8 mouse cellular contexts compared by ENCODE assay signal in the genomic region with DNA sequence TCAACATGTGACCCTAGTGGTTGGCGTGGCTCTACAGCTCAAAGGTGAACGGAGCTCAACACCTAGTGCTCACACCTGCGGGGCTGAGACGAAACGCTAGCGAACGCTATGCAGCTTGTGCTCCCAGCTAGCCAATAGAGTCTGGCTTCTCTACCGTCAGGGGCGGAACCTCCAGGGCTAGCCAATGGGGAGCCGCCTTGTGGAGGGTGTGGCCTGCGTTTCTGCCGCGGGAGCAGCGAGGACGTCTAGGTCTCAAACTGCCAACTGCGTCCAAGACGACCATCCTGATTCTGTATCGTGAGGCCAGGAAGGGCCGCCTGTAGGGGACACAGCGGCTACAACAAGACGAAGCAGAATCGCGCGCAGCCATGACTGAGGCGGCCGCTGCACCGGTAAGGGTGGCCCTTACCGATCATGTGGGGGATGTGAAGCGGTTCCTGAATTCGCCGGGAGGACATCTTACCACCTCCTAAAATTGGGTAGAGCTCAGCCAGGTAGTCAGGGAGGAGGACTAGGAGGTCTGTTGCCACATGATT. TPM values are rescaled to one million over a fixed set of nuclear protein-coding genes. Genes with fewer than 3 reads are reported as not detected.
DNase-seq lines count a peak whose midpoint lies in the region; ATAC-seq and TF ChIP-seq lines count a peak whose summit lies in the region.

A gene (plus strand): TSS at position 200 of the 536 bp plus-strand sequence.

- DNase-seq in 3T3-L1 (ENCODE audit: low read depth, low spot score) = peak; percentile 94
- DNase-seq in adrenal gland, postnatal 4 days (ENCODE audit: low spot score in 2 of 2) = peak; percentile 80 to 87
- DNase-seq in embryonic facial prominence, embryonic 14.5 days (ENCODE audit: low spot score) = peak; percentile 97
- peak; percentile 95 to 96 for DNase-seq in heart, adult 2 months
- peak; percentile 95 to 96 for DNase-seq in kidney, adult 8-10 months
- peak; percentile 93 to 95 for DNase-seq in spleen, postnatal 10 days (ENCODE audit: low spot score in 2 of 2)

- H3K9me3 ChIP-seq in embryonic facial prominence, embryonic 14.5 days (ENCODE audit: control insufficient read depth, low read length) = no peaks in the 10 kb centered on the region
- H3K9me3 ChIP-seq in limb, embryonic 13.5 days = no peaks in the 10 kb centered on the region
- H3K9me3 ChIP-seq in midbrain, embryonic 16.5 days (replicated peaks; ENCODE audit: control insufficient read depth, low read length, poor library complexity, severe bottlenecking) = no peaks in the 10 kb centered on the region

- TF ChIP-seq POLR2A in heart, adult 2 months (IDR thresholded peaks at IDR 0.05; ENCODE audit: insufficient read depth, low read depth, low read length) = peak; percentile 71

- no peaks in the 10 kb centered on the region for H3K27me3 ChIP-seq in embryonic facial prominence, embryonic 14.5 days (replicated peaks; ENCODE audit: control insufficient read depth, insufficient read depth, low read length)
- no peaks in the 10 kb centered on the region for H3K27me3 ChIP-seq in heart, adult 2 months (ENCODE audit: control insufficient read depth, insufficient read depth, low read length)
- H3K27me3 ChIP-seq in limb, embryonic 13.5 days = no peaks in the 10 kb centered on the region
- no peaks in the 10 kb centered on the region for H3K27me3 ChIP-seq in midbrain, embryonic 16.5 days (ENCODE audit: control insufficient read depth, insufficient read depth, low read depth, low read length)

- no peak for TF ChIP-seq EP300 in heart, adult 2 months (IDR thresholded peaks at IDR 0.05; ENCODE audit: insufficient read depth, low read depth, low read length)

- peak within 1 kb of the TSS; percentile 65 for H3K4me3 ChIP-seq in embryonic facial prominence, embryonic 14.5 days (ENCODE audit: low read depth, low read length)
- H3K4me3 ChIP-seq in heart, adult 2 months = peak within 1 kb of the TSS; percentile 68
- peak within 1 kb of the TSS; percentile 75 for H3K4me3 ChIP-seq in limb, embryonic 13.5 days
- peak within 1 kb of the TSS; percentile 78 for H3K4me3 ChIP-seq in midbrain, embryonic 16.5 days (ENCODE audit: low read depth, low read length)

- under 1% methylated on average over 31 of the region's 31 CpGs for WGBS in embryonic facial prominence, embryonic 14.5 days
- WGBS in heart, adult 2 months = under 1% methylated on average over 31 of the region's 31 CpGs
- WGBS in limb, embryonic 13.5 days = under 1% methylated on average over 31 of the region's 31 CpGs
- under 1% methylated on average over 31 of the region's 31 CpGs for WGBS in midbrain, embryonic 16.5 days

- peaks cover 12% of the 10 kb centered on the region; the same call in 1 of the 2 replicates for H3K4me1 ChIP-seq in embryonic facial prominence, embryonic 14.5 days (ENCODE audit: control insufficient read depth, insufficient read depth, low read length)
- H3K4me1 ChIP-seq in heart, adult 2 months (ENCODE audit: control insufficient read depth, insufficient read depth, low read length) = no peaks in the 10 kb centered on the region
- H3K4me1 ChIP-seq in limb, embryonic 13.5 days = peaks cover 18% of the 10 kb centered on the region
- H3K4me1 ChIP-seq in midbrain, embryonic 16.5 days (ENCODE audit: control insufficient read depth, insufficient read depth, low read length) = peaks cover 20% of the 10 kb centered on the region

- ATAC-seq in embryonic facial prominence, embryonic 14.5 days (ENCODE audit: low read depth) = peak; percentile 100
- peak; percentile 99 for ATAC-seq in limb, embryonic 13.5 days (ENCODE audit: low FRiP score, low read depth)
- ATAC-seq in midbrain, embryonic 16.5 days = peak; percentile 100

- peak within 1 kb of the TSS; percentile 70 for H3K9ac ChIP-seq in embryonic facial prominence, embryonic 14.5 days (ENCODE audit: low read depth, low read length)
- H3K9ac ChIP-seq in heart, adult 2 months (ENCODE audit: low read depth, low read length) = peak within 1 kb of the TSS; percentile 76
- H3K9ac ChIP-seq in limb, embryonic 13.5 days = peak within 1 kb of the TSS; percentile 80
- H3K9ac ChIP-seq in midbrain, embryonic 16.5 days (ENCODE audit: low read depth, low read length) = peak within 1 kb of the TSS; percentile 84

- peak; percentile 37; the same call in 1 of the 2 replicates for TF ChIP-seq CTCF in heart, adult 2 months (IDR thresholded peaks at IDR 0.05)

- peak within 1 kb of the TSS; percentile 67 for H3K4me2 ChIP-seq in embryonic facial prominence, embryonic 14.5 days (ENCODE audit: low read depth, low read length)
- H3K4me2 ChIP-seq in limb, embryonic 13.5 days (replicated peaks) = peak within 1 kb of the TSS; percentile 84
- peak within 1 kb of the TSS; percentile 84 for H3K4me2 ChIP-seq in midbrain, embryonic 16.5 days (ENCODE audit: low read length)

- H3K79me2 ChIP-seq in heart, adult 2 months (replicated peaks; ENCODE audit: control insufficient read depth, insufficient read depth, low read length) = no peaks in the 10 kb centered on the region

- H3K36me3 ChIP-seq in embryonic facial prominence, embryonic 14.5 days (ENCODE audit: control insufficient read depth, insufficient read depth, low read length) = peaks cover 40% of the 10 kb centered on the region
- no peaks in the 10 kb centered on the region for H3K36me3 ChIP-seq in heart, adult 2 months (ENCODE audit: control insufficient read depth, insufficient read depth, low read length)
- H3K36me3 ChIP-seq in limb, embryonic 13.5 days = peaks cover 32% of the 10 kb centered on the region
- peaks cover 9% of the 10 kb centered on the region for H3K36me3 ChIP-seq in midbrain, embryonic 16.5 days (ENCODE audit: control insufficient read depth, insufficient read depth, low read length)

- intact Hi-C loops in heart, adult 2 months (cut with DNase I) = loop anchor here (2.0 kb wide), 1 partner anchor 32 kb away; a partner anchor contains a TSS

- peak within 1 kb of the TSS; percentile 58; the same call in 1 of the 2 replicates for H3K27ac ChIP-seq in embryonic facial prominence, embryonic 14.5 days (replicated peaks; ENCODE audit: low read depth, low read length)
- H3K27ac ChIP-seq in heart, adult 2 months = peak within 1 kb of the TSS; percentile 65
- H3K27ac ChIP-seq in limb, embryonic 13.5 days = peak within 1 kb of the TSS; percentile 81; the same call in 1 of the 2 replicates
- H3K27ac ChIP-seq in midbrain, embryonic 16.5 days (ENCODE audit: low read length) = peak within 1 kb of the TSS; percentile 88

RNA-seq across cellular contexts. Expression of the gene that starts here (rescaled TPM):
- total RNA-seq in adrenal gland, postnatal 4 days (2021) = 10 to 100 TPM; 16.3 to 19.0 TPM
- 9.4 and 11.4 TPM in 2 replicates for polyA plus RNA-seq in embryonic facial prominence, embryonic 14.5 days (2014; fragmentation: Nextera tagmentation; extraction: Ambion mirVana)
- 1 to 10 TPM; 1.1 to 1.7 TPM for total RNA-seq in heart, adult 2 months (2021)
- 2.6 and 3.3 TPM in 2 replicates for polyA plus RNA-seq in heart, adult 2 months (2012; rRNA removed)
- 13.4 and 17.5 TPM in 2 replicates for polyA plus RNA-seq in limb, embryonic 13.5 days (2015; fragmentation: Nextera tagmentation; extraction: Ambion mirVana)
- polyA plus RNA-seq in midbrain, embryonic 16.5 days (2015; fragmentation: Nextera tagmentation; extraction: Ambion mirVana) = 25.9 and 26.3 TPM in 2 replicates

Comparison
In these comparisons a context has a peak if more than half of its experiments do, and no peak if none do; other contexts are left out.
1. Peak in every context shown above with its lines: DNase-seq, ATAC-seq, H3K4me3 ChIP-seq and H3K27ac ChIP-seq.
2. RNA of the gene that starts here (total RNA-seq): 16.3 to 19.0 TPM in adrenal gland, postnatal 4 days; 1.1 to 1.7 TPM in heart, adult 2 months; every median in the first group is over 4 times any median in the second.